Mouse (Mus musculus) liver, postnatal 0 days (tissue): ENCODE results near the gene Zdhhc12.

ENCODE experiments used
- CTCF ChIP-seq: sonication (generic); IDR thresholded peaks from 2 replicates; pipeline ENCODE4 v1.5.1; 2016; ENCODE audit warnings: antibody characterized with exemption, low read depth
- EP300 ChIP-seq: IDR thresholded peaks from 2 replicates; pipeline ENCODE4 v1.6.1; 2016; ENCODE audit warnings: antibody characterized with exemption, low read depth, mild to moderate bottlenecking

DNA sequence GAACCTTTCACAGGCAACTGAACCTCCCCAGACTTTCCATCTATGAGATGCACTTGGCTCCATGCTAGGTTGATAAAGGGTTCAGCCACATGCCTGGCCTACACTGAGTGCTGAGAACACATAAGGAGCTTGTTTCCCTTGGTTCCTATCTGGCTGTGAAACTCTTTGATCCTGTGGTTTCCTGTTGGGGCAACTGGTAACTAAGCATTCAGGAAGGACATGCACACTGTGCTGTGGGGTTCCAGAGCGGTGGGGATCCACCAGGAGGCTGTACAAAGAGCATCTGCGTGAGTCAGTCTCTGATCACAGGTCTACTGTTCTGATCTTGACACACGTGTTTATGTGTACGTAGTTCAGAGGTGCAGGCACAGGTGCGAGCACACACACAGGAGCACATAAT lies 19.1 kb upstream of the Zdhhc12 start:
- TF ChIP-seq EP300 (no peak), CTCF (no peak)
